8 mouse cellular contexts compared by ENCODE assay signal in the genomic region with DNA sequence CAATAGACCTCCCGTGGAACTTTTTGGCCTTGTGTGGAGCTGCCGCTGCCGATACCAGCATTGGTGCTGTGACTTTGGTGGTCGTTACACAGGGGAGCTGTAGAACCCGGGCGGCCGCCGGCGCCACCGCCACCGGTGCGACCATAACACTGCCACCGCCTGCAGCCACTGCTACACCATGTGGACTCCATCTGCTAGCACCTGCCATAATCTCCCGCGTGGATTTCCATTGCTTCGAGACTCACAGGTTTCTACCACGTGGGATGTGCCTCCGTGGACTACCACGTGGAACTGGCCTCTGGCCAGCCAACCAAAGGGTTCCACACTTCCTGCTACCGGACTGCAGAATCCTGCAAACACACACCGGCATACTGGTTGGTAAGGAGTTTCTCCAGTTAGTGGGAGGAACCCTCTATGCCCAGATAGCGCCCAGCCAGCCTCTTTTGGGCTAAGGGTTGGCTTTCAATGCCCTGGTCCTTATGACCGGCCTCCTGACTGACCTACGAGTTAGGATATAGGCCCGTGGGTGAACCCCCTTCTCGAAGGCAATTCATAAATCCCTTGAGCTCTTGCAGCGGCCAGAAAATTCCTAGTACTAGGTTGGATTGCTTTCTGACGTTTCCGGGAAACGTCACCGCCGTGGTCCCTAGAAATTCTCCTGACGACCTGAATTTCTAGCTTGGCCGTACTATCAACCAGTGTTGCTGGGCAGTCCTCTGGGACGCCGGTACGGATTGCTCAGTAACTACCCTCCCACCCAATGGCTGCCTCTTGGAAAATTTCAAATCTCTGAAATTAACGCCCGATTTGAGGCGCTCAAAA. TPM values are rescaled to one million over a fixed set of nuclear protein-coding genes. Genes with fewer than 3 reads are reported as not detected.
A peak's percentile ranks its signal among the peaks of the same experiment; 100 is the strongest.
DNase-seq lines count a peak whose midpoint lies in the region; ATAC-seq and TF ChIP-seq lines count a peak whose summit lies in the region.

No protein-coding gene starts in this region.

- intact Hi-C loops in heart, adult 2 months (cut with DNase I) = no loop called here

- no peaks in the 10 kb centered on the region for H3K9me3 ChIP-seq in limb, embryonic 14.5 days (ENCODE audit: control insufficient read depth, low read length)
- no peaks in the 10 kb centered on the region for H3K9me3 ChIP-seq in midbrain, embryonic 11.5 days (ENCODE audit: control insufficient read depth, low read length)
- no peaks in the 10 kb centered on the region for H3K9me3 ChIP-seq in stomach, embryonic 15.5 days

- H3K36me3 ChIP-seq in spleen, adult 2 months (ENCODE audit: control insufficient read depth, insufficient read depth, low read length) = no peaks in the 10 kb centered on the region
- H3K36me3 ChIP-seq in heart, adult 2 months (ENCODE audit: control insufficient read depth, insufficient read depth, low read length) = no peaks in the 10 kb centered on the region
- no peaks in the 10 kb centered on the region for H3K36me3 ChIP-seq in limb, embryonic 14.5 days (ENCODE audit: control insufficient read depth, insufficient read depth, low read length)
- H3K36me3 ChIP-seq in midbrain, embryonic 11.5 days (ENCODE audit: control insufficient read depth, insufficient read depth, low read length) = no peaks in the 10 kb centered on the region; the same call in 1 of the 2 replicates
- no peaks in the 10 kb centered on the region for H3K36me3 ChIP-seq in stomach, embryonic 15.5 days

- no peaks in the 10 kb centered on the region for H3K27me3 ChIP-seq in spleen, adult 2 months (ENCODE audit: control insufficient read depth, insufficient read depth, low read length)
- H3K27me3 ChIP-seq in heart, adult 2 months (ENCODE audit: control insufficient read depth, insufficient read depth, low read length) = 0 out of 2 replicates have a peak, but pooled peaks cover 1% of the 10 kb centered on the region
- no peaks in the 10 kb centered on the region for H3K27me3 ChIP-seq in limb, embryonic 14.5 days (ENCODE audit: control insufficient read depth, insufficient read depth, low read length)
- H3K27me3 ChIP-seq in midbrain, embryonic 11.5 days (ENCODE audit: control insufficient read depth, insufficient read depth, low read length) = no peaks in the 10 kb centered on the region
- no peaks in the 10 kb centered on the region for H3K27me3 ChIP-seq in stomach, embryonic 15.5 days (replicated peaks)

- H3K4me3 ChIP-seq in spleen, adult 2 months (ENCODE audit: extremely low read depth, insufficient read depth, insufficient read length) = peak overlapping the region; percentile 45
- peak overlapping the region; percentile 44 for H3K4me3 ChIP-seq in heart, adult 2 months
- H3K4me3 ChIP-seq in limb, embryonic 14.5 days (replicated peaks; ENCODE audit: low read length) = peak overlapping the region; percentile 39
- H3K4me3 ChIP-seq in midbrain, embryonic 11.5 days (ENCODE audit: low read depth, low read length) = peak overlapping the region; percentile 62
- H3K4me3 ChIP-seq in stomach, embryonic 15.5 days (replicated peaks) = peak overlapping the region; percentile 46

- H3K27ac ChIP-seq in spleen, adult 2 months (ENCODE audit: insufficient read depth, low read length) = no peak overlapping the region
- H3K27ac ChIP-seq in heart, adult 2 months = no peak overlapping the region
- no peak overlapping the region for H3K27ac ChIP-seq in limb, embryonic 14.5 days (replicated peaks; ENCODE audit: low read depth, low read length)
- peak overlapping the region; percentile 74 for H3K27ac ChIP-seq in midbrain, embryonic 11.5 days (ENCODE audit: low read depth, low read length)
- peak overlapping the region; percentile 61; the same call in 1 of the 2 replicates for H3K27ac ChIP-seq in stomach, embryonic 15.5 days

- peak overlapping the region; percentile 88 for H3K4me2 ChIP-seq in limb, embryonic 14.5 days (replicated peaks; ENCODE audit: low read depth, low read length, severe bottlenecking)
- H3K4me2 ChIP-seq in midbrain, embryonic 11.5 days = peak overlapping the region; percentile 70
- peak overlapping the region; percentile 92 for H3K4me2 ChIP-seq in stomach, embryonic 15.5 days

- no peak overlapping the region for H3K9ac ChIP-seq in heart, adult 2 months (ENCODE audit: low read depth, low read length)
- peak overlapping the region; percentile 58 for H3K9ac ChIP-seq in limb, embryonic 14.5 days (ENCODE audit: low read depth, low read length, severe bottlenecking)
- peak overlapping the region; percentile 78 for H3K9ac ChIP-seq in midbrain, embryonic 11.5 days (ENCODE audit: low read length)
- H3K9ac ChIP-seq in stomach, embryonic 15.5 days = peak overlapping the region; percentile 6; the same call in 1 of the 2 replicates

- no peak for TF ChIP-seq EP300 in heart, adult 2 months (IDR thresholded peaks at IDR 0.05; ENCODE audit: insufficient read depth, low read depth, low read length)

- no peak for TF ChIP-seq CTCF in spleen, adult 2 months (IDR thresholded peaks at IDR 0.05; ENCODE audit: extremely low read depth, insufficient read depth, insufficient read length, insufficient replicate concordance)
- TF ChIP-seq CTCF in heart, adult 2 months (IDR thresholded peaks at IDR 0.05) = no peak

- peak; percentile 53 for ATAC-seq in limb, embryonic 14.5 days (ENCODE audit: low FRiP score, low read depth)
- ATAC-seq in midbrain, embryonic 11.5 days (ENCODE audit: low FRiP score) = peak; percentile 75
- peak; percentile 41; the same call in 1 of the 2 replicates for ATAC-seq in stomach, embryonic 15.5 days (ENCODE audit: insufficient read depth, low FRiP score, low read depth)

- no peak for TF ChIP-seq POLR2A in spleen, adult 2 months (IDR thresholded peaks at IDR 0.05; ENCODE audit: low read depth, low read length)
- TF ChIP-seq POLR2A in heart, adult 2 months (IDR thresholded peaks at IDR 0.05; ENCODE audit: insufficient read depth, low read depth, low read length) = no peak
- TF ChIP-seq POLR2A in limb, embryonic 14.5 days (IDR thresholded peaks at IDR 0.05; ENCODE audit: borderline replicate concordance, extremely low read depth, insufficient read depth, insufficient read length) = no peak

- H3K4me1 ChIP-seq in spleen, adult 2 months (ENCODE audit: control insufficient read depth, insufficient read depth, insufficient read length) = peaks cover 3% of the 10 kb centered on the region; the same call in 1 of the 2 replicates
- no peaks in the 10 kb centered on the region for H3K4me1 ChIP-seq in heart, adult 2 months (ENCODE audit: control insufficient read depth, insufficient read depth, low read length)
- peaks cover 16% of the 10 kb centered on the region for H3K4me1 ChIP-seq in limb, embryonic 14.5 days (ENCODE audit: control insufficient read depth, insufficient read depth, low read length)
- peaks cover 10% of the 10 kb centered on the region for H3K4me1 ChIP-seq in midbrain, embryonic 11.5 days (ENCODE audit: control insufficient read depth, insufficient read depth, low read length)
- H3K4me1 ChIP-seq in stomach, embryonic 15.5 days = peaks cover 8% of the 10 kb centered on the region

- peak in 1 of 2 experiments; percentile 4 for DNase-seq in spleen, adult 2 months (ENCODE audit: low read depth in 1 of 2, low spot score in 2 of 2)
- DNase-seq in spleen, adult 12 weeks (ENCODE audit: low spot score) = no peak
- DNase-seq in cerebellum, postnatal 25 days = peak; percentile 49 to 66
- DNase-seq in heart, adult 2 months = peak; percentile 49 to 59
- peak; percentile 75 for DNase-seq in kidney, adult 11 months
- DNase-seq in limb, embryonic 14.5 days (ENCODE audit: low spot score) = peak; percentile 51
- DNase-seq in midbrain, embryonic 11.5 days (ENCODE audit: low spot score, missing footprints) = peak; percentile 98

- H3K79me2 ChIP-seq in heart, adult 2 months (replicated peaks; ENCODE audit: control insufficient read depth, insufficient read depth, low read length) = no peaks in the 10 kb centered on the region

- 8% methylated on average over 40 of the region's 40 CpGs for WGBS in spleen, adult 2 months
- 5% methylated on average over 40 of the region's 40 CpGs for WGBS in heart, adult 2 months
- 2% methylated on average over 40 of the region's 40 CpGs for WGBS in limb, embryonic 14.5 days
- WGBS in midbrain, embryonic 11.5 days = 2% methylated on average over 40 of the region's 40 CpGs
- WGBS in stomach, embryonic 15.5 days = 3% methylated on average over 40 of the region's 40 CpGs

RNA-seq across cellular contexts. Expression of gene Eef1a1, which starts 32.0 kb away (rescaled TPM):
- polyA plus RNA-seq in spleen, adult 2 months (2012; rRNA removed) = 2,639 and 2,890 TPM in 2 replicates
- total RNA-seq in heart, adult 2 months (2021) = 1,000 to 10,000 TPM in 1 of 2 experiments, 100 to 1,000 TPM in 1; 970 to 1,045 TPM
- 901 and 1,346 TPM in 2 replicates for polyA plus RNA-seq in heart, adult 2 months (2012; rRNA removed)
- polyA plus RNA-seq in limb, embryonic 14.5 days (2012; rRNA removed) = 7,521 and 9,083 TPM in 2 replicates
- polyA plus RNA-seq in limb, embryonic 14.5 days (2014; fragmentation: Nextera tagmentation; extraction: Ambion mirVana) = 6,070 and 6,314 TPM in 2 replicates
- 4,628 and 4,661 TPM in 2 replicates for polyA plus RNA-seq in midbrain, embryonic 11.5 days (2014; fragmentation: Nextera tagmentation; extraction: Ambion mirVana)
- 4,240 and 4,503 TPM in 2 replicates for polyA plus RNA-seq in stomach, embryonic 15.5 days (2015; fragmentation: Nextera tagmentation; extraction: Ambion mirVana)

Comparison
In these comparisons a context has a peak if more than half of its experiments do, and no peak if none do; other contexts are left out.
1. H3K27ac ChIP-seq: peak in midbrain, embryonic 11.5 days (single experiment) and stomach, embryonic 15.5 days (single experiment); none in spleen, adult 2 months (single experiment), heart, adult 2 months (single experiment) and limb, embryonic 14.5 days (single experiment).
2. Peak in every context shown above with its lines, with median percentiles within 50 percentile points of each other: H3K4me3 ChIP-seq, ATAC-seq and H3K4me2 ChIP-seq.